Mouse (Mus musculus) naive thymus-derived CD4-positive, alpha-beta T cell, adult 2 months (primary cell): Measurements from ENCODE around the gene Ski.
A peak's percentile ranks its signal among the peaks of the same experiment; 100 is the strongest.

Experiments
- DNase-seq: peaks from one replicate; pipeline ENCODE4 v3.0.0-alpha.2; 2011; ENCODE audit warnings: low read depth

Gene Ski

DNA sequence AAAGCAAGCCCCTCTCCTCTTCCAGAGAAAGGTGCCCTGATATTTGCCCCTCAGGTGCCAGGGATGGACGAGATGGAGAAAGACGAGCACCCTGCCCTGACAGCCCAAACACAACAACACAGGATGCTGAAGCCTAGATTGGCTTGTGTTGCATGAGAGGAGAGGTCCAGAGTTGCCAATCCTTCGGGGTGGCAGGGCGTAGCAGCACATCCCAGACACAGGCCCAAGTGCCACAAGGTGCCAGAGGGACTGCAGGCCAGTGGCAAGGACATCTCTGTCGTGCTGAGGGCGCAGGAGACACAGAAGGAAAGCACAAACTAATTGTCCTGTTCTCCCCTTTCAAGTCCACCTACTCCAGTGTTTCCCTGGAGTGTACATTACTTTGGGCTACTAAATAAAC, 8.2 kb downstream of the Ski start:
- no peak for DNase-seq

DNA sequence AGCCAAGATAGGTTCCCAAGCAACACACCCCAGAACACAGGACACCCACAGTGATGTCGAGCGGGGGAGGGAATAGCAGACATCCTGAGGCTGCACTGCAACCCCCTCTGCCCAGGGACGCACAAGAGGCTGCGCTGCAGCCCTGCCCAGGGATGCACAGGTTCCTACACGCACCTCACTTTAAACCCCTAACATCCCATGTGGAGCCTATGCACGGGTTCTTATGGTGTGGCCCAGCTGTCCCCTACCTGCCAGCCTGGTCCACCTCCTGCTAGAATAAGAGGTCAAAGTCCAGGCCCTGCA, 8.7 kb downstream of the Ski start:
- DNase-seq: no peak

- no peak for DNase-seq
Observed at GRCm38 (mm10) chr4:155213052-155213751, 9.2 kb downstream of the Ski start.

GRCm38 (mm10) chr4:155209494-155209893, 12.9 kb downstream of the Ski start:
- peak; percentile 63 for DNase-seq

GRCm38 (mm10) chr4:155209079-155209478, 13.3 kb downstream of the Ski start:
- DNase-seq: no peak

DNA sequence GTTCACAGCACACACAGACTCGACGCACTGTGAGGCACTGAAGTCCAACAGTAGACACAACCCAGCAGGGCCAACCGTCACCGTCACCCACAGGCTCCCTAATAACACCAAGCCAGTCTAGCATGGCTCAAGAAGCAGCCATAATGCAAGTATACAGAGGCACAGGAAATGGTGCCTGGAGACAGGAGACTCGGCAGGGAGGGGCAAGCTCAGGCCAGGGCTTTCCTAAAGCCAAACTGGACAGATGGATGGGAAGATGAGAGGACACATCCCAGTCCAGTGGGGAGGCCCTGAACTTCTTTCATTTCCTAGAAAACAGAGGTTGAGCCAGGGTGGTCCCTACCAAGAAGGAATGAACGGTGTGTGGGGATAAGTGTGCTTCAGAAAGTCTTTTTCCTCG, 13.8 kb downstream of the Ski start:
- no peak for DNase-seq

DNA sequence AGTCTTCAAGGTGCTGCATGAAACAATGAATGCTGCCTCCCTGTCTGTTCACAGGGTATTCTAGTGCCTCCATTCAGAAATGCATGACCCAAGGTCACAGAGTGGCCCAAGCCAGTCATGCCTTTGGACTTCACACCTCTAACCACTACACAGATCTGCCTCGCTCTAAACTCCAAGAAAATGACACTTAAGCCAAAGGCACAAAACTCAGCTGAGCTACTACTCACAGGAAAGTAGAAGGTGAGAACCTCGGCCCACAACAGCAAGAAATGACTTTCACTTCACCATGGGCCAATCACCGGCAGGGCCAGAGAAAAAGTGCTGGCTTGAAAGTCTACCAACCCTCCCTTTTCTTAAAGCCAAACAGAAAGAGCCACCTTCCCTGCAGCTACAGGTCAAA, 14.6 kb downstream of the Ski start:
- no peak for DNase-seq

- DNase-seq: no peak
Observed at GRCm38 (mm10) chr4:155206498-155206897, 15.9 kb downstream of the Ski start.

DNA sequence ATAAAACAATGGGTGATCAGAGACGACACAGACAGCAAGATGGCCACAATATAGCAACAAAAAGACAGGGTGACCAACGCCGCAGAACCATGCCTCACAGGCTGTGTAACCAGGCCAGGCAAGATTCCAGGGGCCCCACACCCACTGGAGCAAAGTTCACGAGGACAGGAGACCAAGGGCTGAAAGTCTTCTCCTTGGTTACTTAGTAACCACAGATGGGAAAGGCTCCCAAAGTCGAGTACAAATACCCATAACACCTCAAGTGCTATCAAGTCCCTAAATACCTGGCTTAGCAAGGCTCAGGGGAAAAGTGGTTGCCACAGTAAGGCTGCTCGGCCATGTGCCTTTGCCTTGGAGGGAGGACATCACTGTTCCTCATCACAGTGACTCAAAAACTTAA, 16.5 kb downstream of the Ski start:
- no peak for DNase-seq

- DNase-seq: no peak
Observed at GRCm38 (mm10) chr4:155201764-155202163, 20.6 kb downstream of the Ski start.

DNA sequence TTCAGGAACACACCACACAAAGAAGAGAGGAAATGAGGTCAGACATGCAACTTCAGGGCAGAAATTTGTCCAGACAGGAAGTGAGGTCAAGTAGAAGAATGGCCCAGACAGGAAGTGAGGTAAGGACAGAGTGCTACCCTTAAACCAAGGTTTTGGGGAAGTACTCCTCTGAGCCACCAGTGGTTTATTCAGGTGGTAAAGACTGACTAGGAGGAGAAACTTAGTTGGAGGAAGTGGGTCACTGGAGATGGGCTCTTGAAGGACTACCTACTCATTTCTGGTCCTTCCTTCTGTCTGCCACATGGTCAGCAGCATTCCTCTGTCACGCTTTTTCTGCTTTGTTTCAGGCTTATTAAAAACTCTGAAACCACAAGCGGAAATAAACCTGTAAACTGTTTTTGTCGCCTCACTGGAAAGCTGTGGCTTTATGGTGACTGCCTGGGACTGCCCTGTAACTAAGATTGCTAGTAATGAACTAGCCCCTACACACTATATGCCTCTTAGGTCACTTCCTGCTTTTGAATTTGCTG, 21.5 kb downstream of the Ski start:
- peak; percentile 95 for DNase-seq

DNA sequence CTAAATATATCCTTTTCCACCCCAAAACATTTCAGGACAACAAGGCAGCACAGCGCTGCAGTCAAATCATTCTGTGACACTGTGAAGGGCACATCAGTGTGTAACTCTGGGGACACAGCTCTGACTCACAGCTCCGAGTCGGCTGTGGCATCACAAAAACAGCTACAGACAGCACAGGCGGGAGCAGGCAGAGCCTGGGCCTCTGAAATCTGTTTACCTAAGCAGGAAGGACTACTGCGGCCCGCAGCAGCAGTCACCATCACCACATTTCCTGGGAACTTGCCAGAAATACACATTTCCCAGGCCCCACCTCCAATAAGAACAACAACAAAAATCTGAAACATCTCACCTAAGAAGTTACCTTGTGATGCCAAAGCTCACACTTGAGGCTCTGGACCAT, 24.7 kb downstream of the Ski start:
- peak; percentile 81 for DNase-seq

DNA sequence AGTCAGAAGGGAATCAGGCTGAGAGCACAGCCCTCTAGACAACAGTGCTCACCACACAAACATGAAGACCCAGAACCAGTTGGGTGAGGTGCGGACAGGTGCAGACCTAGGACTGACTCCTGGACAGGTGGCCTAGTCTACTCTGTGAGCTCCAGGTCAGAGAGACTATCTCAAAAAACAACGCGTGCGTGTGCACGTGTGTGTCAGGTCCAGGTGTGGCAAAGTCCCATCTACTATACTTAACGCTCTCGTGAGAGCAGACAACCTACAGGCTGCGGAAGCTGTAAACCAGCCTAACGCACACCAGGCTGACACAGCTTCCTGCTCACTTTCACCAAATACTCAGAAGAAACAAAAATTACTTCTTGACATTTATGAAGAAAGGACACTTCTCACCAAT, 27.2 kb downstream of the Ski start:
- peak; percentile 67 for DNase-seq

- DNase-seq: no peak
Observed at GRCm38 (mm10) chr4:155190275-155190674, 32.1 kb downstream of the Ski start.

DNA sequence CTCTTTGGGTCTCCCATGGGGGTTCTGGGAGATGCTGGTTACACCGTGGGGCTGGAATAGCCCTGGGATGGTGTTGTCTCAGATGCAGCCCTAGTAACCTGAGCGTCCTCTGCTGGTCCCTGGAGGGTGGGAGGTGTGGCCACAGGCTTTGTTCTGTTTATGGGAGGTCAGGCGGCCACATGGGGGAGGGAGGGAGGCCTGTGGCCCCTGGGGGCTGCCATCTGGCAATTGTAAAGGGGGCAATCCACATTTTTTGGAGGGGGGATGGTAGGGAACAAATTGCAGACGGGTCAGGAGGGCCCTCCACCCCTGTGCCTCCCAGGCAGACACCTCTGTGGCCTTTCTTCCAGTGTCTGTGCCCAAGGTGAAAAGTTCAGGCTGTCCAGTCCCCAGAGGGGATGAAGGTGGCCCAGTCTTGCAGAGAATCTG, 32.7 kb downstream of the Ski start:
- DNase-seq: no peak

- DNase-seq: no peak
Observed at GRCm38 (mm10) chr4:155188803-155189202, 33.6 kb downstream of the Ski start.

GRCm38 (mm10) chr4:155188341-155188740, 34.1 kb downstream of the Ski start:
- DNase-seq: no peak

DNA sequence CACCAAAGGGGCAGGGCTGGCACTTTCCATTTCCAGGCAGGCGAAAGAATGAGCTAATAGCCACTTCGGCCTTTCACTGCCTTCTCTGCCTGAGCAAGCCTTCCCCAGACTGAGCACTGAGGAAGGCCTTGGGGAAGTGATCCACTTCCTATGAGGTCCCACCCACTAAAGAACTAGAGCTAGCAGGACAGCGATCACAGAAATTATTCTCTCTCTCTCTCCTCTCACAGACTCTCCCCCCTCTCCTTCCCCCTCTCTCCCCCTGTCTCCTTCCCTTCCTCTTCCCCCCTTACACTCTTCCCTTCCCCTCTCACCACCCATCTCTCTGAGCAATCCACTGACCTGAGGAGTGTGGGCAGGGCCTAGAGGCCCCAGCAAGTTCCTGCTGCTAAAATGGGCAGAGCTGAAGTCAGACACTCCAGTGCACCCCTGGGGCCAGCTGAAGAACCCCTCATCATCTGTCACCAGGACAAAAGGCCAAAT, 35.2 kb downstream of the Ski start:
- DNase-seq: peak; percentile 30

- DNase-seq: no peak
Observed at GRCm38 (mm10) chr4:155185845-155186244, 36.5 kb downstream of the Ski start.

- no peak for DNase-seq
Observed at GRCm38 (mm10) chr4:155184248-155185070, 37.9 kb downstream of the Ski start.

DNA sequence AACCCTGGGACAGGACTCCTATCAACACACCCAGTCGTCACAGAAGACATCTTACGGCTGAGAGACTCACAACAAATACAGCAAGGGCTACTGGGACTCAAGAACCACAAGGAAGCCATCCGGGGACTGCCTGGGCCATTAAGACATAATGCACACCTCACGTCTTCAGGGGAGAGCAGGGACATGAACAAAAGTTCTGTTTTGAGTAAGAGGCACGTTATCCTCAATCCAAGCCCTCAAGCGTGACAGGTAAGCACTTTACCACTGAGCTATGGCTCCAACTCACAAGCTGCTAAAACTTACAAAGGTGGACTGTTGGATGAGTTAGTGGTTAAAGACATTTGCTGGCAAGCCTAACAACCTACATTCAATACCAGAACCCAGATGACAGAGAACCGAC, 39.2 kb downstream of the Ski start:
- DNase-seq: no peak

DNA sequence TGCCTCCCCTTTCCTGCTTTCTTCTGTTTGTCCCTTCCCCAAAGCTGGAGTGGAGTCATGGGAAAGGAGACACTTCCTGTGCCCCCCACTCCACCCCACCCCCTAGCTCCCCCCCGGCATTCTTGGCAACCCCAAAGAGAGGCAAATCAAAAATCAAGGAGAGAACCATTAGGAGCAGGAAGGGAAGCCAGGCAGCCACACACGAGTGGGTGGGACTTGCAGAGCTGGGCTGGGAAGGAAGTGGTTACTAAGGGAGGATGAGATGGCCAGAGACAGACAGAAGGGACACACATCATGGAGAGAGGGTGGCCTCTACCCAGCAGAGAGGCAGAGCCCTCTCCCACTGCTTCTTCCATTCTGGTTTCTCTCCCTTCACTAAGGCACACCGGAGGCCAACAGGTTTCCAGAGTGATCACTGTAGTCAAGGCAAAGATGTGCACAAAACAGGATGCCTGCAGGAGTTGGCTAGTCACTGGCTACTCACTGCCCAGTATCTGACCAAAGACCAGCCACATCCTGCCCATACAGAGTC, 43.3 kb downstream of the Ski start:
- DNase-seq: peak; percentile 56

- DNase-seq: peak; percentile 89
Observed at GRCm38 (mm10) chr4:155178274-155178673, 44.1 kb downstream of the Ski start.
